Mouse (Mus musculus) hindlimb bud, embryonic 11.5 days (tissue): ENCODE results near the gene Dbp.

Source experiments
- DNase-seq: peaks from one replicate; pipeline ENCODE4 v3.0.0-alpha.2; 2012; ENCODE audit warnings: low read depth, low spot score; ENCODE audit errors: extremely low spot score

Dbp gene

DNA sequence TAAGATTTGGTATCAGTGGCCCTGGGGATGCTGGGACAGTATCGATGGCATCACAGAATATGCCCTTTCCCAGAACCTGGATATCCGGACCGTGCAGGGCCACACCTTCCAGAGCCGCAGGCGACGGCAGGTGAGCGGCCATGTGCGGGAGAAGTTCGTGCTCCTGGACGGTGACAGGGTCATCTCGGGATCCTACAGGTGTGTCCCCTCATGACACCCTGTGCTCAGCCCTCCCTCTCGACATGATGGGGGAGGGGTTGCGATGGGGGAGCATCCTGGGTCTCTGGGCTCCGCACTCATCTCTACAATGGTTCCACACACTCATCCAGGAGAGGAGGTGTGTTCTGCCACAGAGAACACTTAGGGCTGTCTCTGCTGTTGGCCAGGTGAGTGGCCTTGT lies 18.9 kb downstream of the Dbp start:
- no peak for DNase-seq

DNA sequence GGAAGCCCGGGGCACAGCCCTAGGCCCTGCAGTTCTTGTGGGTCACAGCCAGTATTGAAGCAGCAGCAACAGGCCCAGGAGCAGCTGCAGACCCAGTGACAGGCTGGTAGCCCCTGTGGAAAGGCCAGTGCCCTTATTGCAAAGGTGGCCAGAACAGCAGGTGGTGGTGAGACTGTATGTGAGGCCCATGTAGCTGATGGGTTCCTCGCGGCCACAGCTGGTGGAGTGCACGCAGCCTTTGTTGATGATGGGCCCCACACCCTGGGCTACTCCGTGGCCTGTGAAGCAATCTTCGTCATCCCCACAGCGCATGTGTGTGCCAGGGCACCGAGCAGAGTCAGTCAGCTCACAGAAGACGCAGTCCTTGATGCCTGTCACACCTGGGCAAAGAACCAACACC lies 20.3 kb downstream of the Dbp start:
- no peak for DNase-seq

DNA sequence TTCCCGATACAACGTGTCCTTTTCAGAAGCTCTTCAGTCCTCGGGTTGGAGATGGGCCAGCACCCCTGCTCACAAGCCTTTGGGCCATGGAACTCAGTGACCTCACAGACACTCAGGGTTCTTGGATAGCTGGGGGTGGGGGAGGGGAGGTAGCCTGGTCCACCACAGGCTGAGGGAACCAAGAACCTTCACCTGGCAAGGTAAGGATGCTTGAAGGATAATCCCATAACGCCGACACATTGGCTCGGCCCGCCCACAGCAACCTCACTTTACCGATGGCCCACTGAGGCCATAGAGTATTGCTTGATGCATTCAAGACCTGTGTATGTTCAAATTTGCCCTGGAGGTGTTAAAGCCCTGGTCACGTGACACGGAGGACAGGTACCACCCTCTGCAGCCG lies 20.8 kb downstream of the Dbp start, which contains the start of gene Spaca4:
Gene Spaca4, minus strand, starts transcription at position 101 of the 400 bp plus-strand sequence.
- DNase-seq = no peak

DNA sequence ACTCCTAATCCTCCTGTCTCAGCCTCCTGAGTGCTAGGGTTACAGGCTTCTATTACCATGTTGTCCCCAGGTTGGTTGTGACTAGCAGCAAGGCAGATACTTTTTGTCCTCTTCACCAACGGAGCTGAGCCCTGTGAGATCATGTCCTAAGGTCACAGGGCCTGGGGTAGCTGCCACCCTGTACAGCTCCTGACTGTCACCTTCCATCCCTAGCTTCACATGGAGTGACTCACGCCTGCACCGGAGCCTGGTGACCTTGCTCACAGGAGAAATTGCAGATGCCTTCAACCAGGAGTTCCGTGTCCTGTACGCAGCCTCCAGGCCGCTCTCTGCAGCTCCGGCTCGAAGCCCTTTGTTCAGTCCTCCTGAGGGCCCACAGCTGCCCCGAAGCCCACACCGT lies 21.5 kb downstream of the Dbp start:
- no peak for DNase-seq

DNA sequence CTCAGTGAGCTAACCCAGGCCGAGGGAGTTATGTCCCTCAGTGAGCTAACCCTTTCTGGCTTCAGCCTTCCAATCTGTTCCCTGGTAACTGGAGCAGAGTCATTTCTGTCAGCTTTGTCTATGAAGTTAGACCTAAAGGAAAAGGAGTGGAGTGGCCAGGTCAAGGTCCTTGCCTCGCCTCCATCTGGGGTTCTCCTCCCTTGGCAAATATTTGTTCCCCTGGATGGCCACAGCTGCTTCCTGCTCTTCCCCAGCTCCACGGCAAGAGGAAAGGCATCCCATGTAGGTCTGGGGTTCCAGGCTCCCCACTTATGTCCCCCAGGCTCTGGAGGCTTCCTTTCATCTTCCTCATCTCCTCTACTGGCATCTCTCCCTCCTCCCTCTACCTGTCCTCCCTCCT lies 22.7 kb downstream of the Dbp start:
- DNase-seq = no peak

DNA sequence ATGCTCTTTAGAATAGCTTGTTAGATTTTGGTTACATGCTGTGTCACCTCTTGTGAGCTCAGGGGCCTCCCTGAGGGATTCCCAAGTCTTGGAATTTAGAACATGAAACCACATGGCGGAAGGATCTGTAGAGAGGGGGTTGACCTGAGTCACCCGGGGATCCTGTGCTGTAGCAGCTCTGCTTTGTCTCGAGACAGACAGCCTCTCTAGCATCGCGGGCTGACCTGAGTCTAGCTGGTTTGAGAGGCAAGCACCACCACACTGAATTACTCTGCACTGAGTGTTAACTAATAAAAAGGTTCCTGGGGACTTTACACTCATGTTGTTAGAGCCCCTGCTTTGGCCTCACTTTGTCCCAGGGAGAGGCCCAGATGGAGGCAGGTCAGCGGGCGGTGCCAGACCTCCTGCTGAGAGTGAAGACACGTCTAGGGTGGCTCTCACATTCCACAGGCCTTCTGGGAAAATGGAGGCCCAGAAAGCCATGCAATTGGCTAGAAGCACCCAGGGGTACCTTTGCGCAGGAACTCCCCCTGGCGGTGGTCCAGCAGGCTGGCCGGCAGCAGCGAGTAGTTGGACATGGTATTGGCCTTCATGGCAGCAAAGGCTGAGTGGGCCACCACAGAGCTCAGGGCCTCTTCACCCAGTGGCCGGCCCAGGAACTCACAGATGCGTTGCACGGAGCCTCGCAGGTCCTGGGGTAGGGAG lies 26.0 kb downstream of the Dbp start:
- no peak for DNase-seq

DNA sequence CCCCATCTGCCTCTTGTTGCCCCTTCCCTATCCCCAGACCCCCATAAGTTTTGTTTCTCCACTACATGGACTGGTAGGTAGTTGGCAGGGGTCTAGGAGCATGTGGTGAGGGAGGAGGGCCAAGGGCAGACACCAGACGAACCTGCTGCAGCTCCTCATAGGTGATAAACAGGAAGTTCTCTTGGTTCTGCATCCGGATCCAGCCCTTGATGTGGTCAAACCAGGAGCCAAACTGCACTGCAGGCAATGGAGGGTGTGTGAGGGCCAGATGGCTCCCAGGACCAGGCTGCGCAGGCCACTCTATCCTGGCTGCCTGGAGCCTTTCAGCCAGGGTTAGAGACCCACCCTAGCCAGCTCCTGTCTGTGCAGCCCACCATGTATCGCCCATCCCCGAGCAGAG lies 28.6 kb downstream of the Dbp start:
- DNase-seq = no peak

DNA sequence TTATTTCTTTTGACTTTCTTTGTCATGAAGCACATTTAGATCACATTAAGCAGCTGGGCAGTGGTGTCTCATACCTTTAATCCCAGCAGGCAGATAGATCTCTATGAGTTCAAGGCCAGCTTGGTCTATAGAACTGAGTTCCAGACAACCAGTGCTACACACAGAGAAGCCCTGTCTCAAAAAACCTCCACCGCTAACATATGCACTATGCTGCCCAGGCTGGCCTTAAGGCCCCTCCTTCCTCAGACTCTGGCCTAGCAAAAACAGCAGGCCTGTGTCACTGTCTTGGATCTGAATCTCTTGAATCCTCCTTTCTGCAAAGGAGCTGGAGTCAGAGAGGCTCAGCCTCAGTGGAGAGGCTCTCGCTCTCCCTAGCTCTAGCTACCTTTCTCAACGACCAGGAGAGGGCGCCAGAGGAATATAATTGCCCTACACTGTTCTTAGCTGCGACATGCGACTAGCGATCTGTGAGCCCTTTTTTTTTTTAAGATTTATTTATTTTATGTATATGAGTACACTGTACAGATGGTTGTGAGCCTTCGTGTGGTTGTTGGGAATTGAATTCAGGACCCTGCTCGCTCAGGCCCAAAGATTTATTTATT lies 34.4 kb downstream of the Dbp start:
- no peak for DNase-seq

DNA sequence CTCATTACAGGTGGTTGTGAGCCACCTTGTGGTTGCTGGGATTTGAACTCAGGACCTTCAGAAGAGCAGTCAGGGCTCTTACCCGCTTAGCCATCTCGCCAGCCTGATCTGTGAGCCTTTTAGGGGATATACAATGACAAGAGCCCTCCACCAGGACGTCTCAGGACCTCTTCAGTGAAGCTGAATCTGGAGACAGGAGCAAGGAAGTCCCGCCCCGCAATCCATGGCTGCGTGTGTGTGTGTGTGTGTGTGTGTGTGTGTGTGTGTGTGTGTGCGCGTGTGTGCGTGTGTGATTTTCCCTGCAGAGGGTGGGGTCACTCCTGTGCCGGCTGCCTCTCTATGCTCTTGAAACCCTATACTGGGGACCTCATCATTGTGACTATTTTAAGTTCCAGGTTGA lies 34.9 kb downstream of the Dbp start:
- DNase-seq = no peak

DNA sequence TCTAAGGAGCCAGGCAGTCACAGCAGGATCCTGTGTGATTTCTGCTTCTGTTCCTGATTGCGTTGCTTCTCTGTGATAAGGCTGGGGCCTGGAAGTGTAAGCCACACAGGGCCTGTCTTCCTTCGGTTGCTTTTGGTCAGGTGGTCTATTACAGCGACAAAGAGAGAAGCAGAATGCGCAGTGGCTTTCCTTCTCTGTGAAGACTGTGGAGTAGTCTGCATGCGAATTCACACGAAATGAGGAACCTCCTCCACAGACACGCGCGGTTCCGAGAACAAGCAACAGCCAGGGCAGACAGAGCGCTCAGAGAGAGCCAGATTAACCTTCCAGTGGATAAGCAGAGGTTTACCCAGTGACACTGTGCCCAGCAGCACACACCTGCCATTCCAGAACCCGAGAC lies 36.4 kb downstream of the Dbp start:
- DNase-seq = no peak

DNA sequence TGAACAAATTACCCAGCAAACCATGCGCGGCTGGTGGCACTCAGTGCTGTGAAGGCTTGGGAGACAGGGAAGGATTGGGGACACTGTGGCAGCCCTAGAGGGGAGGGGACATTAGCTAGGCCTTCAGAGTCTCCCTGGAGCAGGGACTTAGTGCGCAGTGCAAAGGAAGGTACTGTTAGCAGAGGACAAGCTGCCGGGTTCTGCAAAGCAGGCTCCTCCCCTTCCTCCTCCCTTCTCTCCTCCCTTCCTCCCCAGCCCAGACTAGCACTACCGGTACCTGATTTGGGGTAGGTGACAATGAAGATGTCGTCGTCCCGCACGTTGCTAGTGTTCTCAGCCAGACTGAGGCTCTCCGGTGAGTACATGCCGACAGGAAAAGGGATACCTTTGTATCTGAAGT lies 36.9 kb downstream of the Dbp start:
- no peak for DNase-seq

DNA sequence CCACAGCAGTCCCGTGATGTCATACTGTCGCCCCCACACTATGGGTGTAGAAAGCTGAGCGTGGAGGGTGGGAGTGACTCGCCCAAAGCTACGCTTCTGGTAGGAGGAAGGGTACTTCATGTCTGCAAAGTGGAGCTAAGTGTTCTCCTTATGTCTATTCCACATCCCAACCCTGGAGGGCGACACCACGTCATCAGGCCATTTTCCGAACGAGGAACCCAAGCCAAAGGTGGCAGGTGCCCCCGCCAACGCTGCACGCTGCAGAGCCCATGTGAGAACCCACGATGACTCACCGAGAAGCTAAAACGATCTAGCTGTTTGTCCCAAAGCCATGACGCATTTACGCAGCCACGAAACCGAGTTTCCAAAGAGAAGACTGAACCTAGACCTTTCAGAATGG lies 37.5 kb downstream of the Dbp start:
- no peak for DNase-seq

DNA sequence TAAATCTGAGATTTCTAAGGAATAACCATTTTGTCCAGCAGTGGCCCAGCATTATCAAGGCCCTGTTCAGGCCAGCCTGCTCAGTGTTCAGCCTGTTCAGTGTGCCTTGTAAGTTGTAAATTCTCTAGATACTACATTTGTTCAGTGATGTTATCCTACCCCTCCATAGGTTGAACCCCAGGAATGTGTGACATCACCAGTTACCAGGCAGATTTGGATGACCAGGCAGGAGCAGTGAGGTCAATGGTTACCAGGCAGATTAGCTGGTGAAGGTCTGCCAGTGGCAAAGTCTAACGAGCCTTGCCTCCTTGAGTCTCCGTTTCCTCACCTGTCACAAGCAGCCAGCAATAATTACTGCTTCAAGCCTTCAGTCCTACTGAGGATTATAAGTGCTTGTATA lies 39.5 kb downstream of the Dbp start:
- DNase-seq = peak; percentile 61

DNA sequence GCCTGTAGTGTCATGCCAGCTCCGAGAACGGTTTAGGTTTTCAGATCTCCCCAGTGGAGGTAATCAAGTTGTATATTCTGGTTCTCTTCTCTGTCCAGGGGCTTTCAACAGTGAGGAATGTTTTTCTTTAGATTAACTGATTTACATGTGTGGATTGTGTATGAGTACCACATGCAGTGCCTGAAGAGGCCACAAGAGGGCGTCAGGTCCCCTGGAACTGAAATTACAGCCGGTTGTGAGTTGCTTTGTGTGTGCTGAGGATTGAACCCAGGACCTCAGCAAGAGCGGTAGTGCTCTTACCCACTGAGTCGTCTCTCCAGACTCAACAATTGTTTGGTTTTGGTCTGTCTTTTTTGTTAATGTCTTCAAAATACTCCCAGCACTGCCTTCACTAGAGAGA lies 41.6 kb downstream of the Dbp start:
- no peak for DNase-seq

DNA sequence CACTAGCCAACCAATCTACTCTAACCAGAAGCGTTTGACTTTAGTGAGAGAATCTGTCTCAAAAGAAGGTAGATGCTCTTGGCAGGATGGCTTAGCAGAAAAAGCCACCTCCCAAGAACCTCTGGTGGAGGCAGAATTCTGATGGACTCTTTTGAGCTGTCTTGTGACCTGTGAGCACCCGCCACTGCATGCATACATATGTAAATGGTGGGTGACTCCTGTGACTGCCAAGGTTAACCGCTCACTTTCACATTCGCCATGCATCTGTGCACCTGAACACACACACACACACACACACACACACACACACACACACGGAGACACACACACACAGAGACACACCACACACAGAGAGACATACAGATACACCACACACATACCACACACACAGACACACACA lies 42.6 kb downstream of the Dbp start:
- no peak for DNase-seq

DNA sequence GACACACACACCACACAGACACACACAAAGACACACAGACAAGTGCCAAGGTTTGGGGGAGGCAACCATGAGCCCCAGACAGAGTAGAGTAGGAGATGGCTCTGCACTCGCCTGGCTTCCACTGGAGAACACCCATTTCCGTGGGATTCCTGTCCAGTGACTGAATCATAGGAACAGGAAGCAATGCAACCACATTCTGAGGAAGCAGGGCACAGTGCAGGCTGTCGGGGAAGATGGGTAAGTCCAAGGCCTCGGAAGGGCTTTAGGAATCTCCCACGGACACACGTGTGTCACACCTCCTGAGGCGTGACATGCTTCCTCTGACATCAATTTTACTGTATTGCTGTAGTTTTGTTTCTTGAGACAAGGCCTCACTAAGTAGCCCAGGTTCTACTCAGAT lies 43.2 kb downstream of the Dbp start:
- no peak for DNase-seq

DNA sequence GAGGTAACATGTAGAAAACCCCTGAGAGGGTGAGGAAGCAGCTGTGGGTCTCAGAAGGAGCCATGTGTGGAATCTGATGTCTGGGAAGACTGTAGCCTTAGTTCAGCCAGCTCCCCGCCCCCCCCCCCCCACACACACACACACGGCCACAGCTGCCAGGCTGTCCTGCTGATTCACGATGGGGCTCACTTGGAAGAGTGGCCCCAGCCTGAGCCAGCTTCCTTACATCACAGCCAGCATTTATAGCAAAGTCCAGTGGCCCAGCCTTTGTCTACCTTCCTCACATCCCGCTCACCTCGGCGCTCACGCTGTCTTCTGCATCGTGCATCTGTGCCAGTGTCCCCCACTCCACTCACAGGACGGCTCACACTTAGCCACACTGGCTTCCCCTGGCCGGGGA lies 44.5 kb downstream of the Dbp start:
- DNase-seq = no peak

DNA sequence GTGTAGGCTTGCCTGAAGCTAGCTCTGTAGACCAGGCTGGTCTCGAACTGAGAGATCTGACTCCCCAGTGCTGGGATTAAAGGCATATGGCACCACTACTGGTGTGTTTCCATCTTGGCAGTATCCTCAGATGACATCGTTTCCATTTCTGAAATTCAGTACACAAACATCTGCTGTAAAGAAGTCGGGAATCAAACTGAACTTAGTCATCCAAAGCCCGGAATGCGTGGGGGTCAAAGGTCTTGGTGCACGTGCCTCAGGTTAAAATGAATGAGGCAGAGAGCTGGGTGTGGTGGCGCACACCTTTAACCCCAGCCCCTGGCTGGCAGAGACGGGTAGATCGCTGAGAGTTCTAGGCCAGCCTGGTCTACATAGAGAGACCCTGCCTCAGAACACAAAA lies 45.3 kb downstream of the Dbp start:
- DNase-seq = no peak

DNA sequence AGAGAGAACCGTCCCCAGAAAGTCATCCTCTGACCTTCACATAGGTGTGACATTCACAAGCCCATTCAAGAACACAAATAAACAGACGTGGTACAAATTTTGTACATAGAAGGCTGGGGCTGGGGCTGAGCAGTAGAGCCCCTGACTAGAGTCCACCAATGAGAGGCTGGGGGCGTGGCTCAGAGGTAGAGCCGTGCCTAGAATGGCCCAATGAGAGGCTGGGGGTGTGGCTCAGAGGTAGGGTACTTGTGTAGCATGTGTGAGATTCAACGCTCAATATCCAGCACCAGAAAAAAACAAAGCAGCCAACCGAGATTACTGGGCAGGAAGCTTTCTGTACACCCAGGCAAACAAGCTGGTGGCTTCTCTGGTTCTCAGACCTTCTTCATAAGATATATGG lies 50.8 kb downstream of the Dbp start:
- no peak for DNase-seq

DNA sequence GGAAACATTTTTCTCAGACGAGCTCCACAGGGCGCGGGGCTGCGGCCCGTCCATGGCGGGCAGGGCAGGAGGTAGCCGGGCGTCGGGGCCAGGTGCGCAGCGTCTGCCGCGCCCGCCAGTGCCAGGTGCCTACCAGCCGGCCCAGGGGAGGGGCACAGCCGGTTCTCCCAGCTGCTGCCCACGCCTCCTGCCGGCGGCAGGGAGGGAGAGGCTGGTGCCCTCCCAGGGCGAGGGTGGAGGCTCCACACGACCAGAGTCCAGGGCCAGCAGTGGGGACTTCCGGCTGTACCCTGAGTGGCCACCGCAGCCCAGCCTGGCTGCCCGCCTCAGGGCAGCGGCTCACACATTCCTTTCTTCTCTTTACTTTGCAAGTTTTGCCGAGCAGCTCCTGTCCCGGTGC lies 54.5 kb downstream of the Dbp start:
- DNase-seq = no peak
